Mouse (Mus musculus) retina, postnatal 1 day (tissue): ENCODE data around the gene Pla2g4a.

Experiments used
- DNase-seq: peaks from one replicate; pipeline ENCODE4 v3.0.0-alpha.2; 2012

The Pla2g4a gene

GRCm38 (mm10) chr1:149846655-149847054 is 114.4 kb downstream of the Pla2g4a start:
- no peak for DNase-seq

DNA sequence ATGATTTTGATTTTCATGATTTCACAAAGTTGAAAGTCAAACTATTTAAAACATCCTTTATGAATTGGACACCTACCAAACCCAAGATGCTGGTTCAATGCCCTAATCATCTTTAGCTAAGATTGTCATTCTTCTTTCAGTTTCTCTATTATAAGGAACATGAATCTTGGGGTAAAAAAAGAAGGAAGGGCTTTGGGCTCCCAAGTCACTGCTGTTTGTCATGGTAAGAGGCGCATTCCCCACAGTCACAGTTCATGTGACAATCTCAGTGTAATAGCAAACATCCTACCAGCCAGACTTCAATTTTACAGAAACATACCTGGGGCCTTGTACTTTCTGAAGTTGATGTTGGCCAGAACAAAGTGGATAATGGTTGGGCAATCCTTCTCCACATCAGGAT is 119.2 kb downstream of the Pla2g4a start:
- DNase-seq, result no peak

DNA sequence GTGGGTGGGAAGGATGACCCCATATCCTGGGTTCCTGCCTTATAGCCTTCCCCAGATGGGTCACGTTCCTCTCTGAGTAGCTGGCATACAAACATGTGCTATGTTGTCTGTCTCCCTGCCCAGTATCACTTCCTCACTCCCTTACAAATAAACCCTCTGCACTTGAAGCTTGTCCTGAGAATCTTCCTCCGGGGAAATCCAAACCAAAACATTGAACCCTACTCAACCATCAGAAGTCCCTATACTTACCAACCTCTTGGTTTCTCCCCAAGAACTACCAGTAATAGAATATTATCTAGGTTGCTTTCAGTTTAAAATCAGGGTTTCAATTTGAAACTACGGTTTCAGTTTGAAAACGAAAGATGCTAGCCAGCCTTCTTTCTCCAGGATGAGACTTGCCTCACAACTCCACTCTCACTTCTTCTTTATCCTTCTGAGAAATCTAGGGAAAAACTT is 120.1 kb downstream of the Pla2g4a start:
- DNase-seq, result no peak

DNA sequence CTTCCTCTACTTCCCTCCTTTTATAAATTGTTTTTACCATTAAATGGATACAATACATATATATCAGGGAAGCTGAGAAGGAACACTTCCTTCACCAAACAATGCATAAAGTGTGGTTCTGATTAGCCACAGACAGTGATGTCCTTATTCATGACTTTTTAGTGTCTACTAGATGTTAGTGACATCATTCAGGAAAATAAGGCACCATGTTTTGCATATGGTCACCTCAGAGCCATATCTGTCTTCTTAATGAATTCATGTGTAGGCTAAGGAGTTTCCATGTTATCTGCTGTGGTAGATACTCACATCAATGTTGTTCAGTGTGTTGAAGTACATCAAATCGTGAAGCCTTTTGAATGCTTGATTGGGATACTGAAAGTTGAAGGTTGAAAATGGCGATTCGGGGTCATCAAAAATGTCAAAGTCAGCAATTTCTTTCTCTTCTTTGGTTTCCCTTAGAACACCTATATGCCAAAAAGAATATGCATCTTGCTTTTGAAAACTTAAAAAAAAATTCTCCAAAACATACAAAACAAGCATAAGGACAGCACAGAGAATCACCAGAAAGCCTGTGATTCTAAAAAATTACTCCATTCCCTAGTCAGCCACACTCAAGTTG is 120.7 kb downstream of the Pla2g4a start:
- DNase-seq, result no peak

DNA sequence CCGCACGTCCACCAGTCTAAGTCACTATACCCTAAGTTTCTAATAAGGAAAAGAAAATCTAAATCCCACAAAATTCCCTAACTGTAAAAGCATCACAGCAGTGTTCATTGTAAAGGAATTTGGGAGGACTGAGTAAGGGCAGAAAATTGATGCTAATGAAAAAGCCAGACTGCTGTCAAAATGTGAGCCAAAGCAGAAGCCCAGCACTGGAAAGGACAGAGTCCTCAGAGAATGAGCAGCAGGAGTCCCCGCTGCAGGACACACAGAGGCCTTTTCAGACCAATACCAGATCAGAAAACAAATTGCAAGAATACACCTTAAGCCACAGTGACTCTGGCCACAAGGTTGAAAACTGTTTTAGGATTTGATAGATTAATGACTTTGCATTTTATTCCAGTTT is 124.6 kb downstream of the Pla2g4a start:
- no peak for DNase-seq

- no peak for DNase-seq
These were observed 127.2 kb downstream of the Pla2g4a start for GRCm38 (mm10) chr1:149833876-149834275.

DNA sequence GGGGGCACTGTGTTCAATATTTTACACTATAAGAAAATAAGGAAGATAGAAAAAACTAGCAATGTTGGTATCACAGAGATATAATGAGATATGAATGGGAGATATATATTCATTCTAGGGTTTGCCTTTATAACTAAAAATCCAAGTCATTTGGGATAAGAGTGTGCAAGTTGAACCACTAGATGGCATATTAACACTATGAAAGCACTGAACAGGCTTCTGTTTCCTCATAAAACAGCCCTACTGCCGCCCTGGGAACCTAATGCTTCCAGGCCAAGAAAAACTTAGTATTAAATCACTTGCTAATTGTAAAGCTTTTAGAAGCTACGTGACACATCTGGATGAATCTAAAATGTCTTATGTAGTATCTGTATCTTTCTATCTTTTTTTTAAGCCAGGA is 128.1 kb downstream of the Pla2g4a start:
- DNase-seq, result peak; percentile 63

DNA sequence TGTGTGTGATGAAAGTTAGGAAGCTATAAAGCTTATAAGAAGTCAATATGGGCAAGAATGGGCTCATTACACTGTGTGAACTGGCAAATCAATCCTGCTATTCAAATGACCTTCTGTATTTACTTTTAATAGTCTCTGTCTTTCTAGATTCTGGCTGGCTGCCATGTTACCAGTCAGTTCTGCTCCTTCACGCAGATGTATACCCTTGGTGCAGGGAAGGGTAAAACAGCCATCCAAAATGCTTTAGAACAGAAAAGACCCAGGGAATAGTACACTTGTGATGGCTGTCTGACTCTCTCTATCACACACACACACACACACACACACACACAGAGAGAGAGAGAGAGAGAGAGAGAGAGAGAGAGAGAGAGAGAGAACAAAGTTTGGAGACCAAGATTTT is 128.6 kb downstream of the Pla2g4a start:
- no peak for DNase-seq

DNA sequence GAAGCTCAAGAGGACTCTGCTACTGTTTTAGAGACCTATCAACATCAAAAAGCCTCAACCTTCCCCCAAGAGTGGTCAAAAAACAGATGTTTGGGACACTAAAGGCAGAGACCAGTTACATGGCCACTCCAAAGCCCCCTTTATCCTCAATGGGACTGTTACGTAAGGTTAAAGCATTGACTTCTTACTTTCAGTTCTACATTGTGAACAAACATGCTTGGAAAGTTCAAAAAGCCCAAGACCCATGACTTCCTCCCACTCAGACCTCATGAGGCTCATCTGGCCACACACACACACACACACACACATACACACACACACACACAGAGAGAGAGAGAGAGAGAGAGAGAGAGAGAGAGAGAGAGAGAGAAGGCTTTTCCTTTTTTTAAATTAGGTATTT is 130.0 kb downstream of the Pla2g4a start:
- DNase-seq, result no peak

DNA sequence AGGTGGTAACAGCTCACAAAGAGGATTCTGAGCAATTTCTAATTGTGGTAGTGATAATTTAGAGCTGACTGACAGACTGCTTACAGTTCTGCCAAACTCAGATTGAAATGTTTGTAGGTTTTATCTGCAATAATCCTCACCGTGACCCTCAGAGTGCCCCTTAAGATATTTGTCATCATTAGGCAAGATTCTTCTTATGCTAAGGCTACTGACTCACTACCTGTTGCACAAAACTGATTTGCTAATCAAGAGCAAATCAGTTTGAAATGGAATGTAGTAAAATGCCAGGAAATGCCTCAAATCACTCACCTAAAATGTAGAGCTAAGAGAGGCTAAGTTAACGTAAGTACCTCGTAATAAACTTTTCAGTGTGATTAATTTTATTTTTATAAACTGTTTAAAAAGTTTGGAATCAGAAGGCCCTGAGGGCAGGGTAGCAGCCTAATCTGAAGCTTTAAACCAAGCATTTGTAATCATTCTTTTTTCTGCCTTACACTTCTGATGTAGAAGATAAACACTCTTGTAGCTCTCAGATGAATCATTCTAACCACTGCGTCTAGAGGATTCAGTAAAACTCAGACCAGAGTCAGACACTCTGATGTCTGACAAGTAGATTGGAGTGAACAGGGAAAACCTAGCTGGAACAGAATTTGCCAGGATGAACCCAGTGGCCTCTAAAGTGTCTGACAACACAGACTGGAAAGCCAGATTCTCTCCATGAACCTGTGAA is 147.3 kb downstream of the Pla2g4a start:
- DNase-seq, result no peak

DNA sequence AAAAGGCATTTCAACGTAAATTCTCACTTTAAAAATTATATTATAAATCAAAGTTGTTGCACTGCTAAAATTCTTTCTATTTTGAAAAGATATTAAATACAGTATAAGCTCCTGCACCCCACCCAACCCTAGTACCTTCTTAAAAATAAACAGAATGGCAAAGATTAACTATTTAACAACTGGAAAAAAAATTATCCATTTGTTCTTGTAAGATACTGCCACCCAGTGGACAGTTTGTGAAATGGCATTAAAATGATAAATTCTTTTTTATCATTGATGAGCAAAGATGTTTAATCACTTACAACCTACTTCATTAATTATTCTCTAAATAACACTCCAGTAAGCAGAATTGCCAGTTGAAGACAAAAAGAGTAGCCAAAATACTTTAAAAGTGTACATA is 151.6 kb downstream of the Pla2g4a start:
- peak; percentile 10 for DNase-seq
